Mouse (Mus musculus): ENCODE measurements at regions not wholly inside any gene's neighbourhood (a gene's known extent, or its start where the extent isn't known, plus 50 kb on each side); places are given as distances from the start of the nearest gene placed in this dataset.

GRCm38 (mm10) chr5:126328276-126328675 lies 796.7 kb downstream of the Tmem132b start:
- in situ Hi-C loops (cut with MboI; ENCODE audit: low pct_ligation_motif_present, low pct_unique_long_range_greater_than_20kb, low sequenced_read_pairs), result no loop called here
- H3K9me3 ChIP-seq (replicated peaks; ENCODE audit: low read length), result peaks cover 80% of the 10 kb centered on the region

GRCm38 (mm10) chr5:126335091-126335490 lies 803.5 kb downstream of the Tmem132b start:
- H3K4me3 ChIP-seq (replicated peaks in 1 of 3; ENCODE audit: low read depth in 2 of 3, low read length in 2 of 3, poor library complexity in 1 of 3), result no peak overlapping the region
- dilution Hi-C loops (cut with MboI; ENCODE audit: extremely low pct_ligation_motif_present, extremely low pct_unique_long_range_greater_than_20kb, low sequenced_read_pairs), result no loop called here

More at GRCm38 (mm10) chr5:126328276-126328675, 796.7 kb downstream of the Tmem132b start:
- Histone ChIP-seq H3K4me1 (ENCODE audit: control insufficient read depth in 1 of 2, insufficient read depth in 2 of 2) (no peaks in the 10 kb centered on the region), H3K27ac (ENCODE audit: insufficient read depth, low read depth) (no peak overlapping the region), H3K4me2 (ENCODE audit: insufficient read depth, low read depth, poor library complexity, severe bottlenecking) (no peak overlapping the region), H3K79me2 (replicated peaks; ENCODE audit: control insufficient read depth, extremely low read depth, insufficient read depth, poor library complexity, severe bottlenecking) (no peaks in the 10 kb centered on the region), H3K27me3 (replicated peaks) (no peaks in the 10 kb centered on the region), H3K4me3 (replicated peaks in 1 of 3; ENCODE audit: low read depth in 2 of 3, low read length in 2 of 3, poor library complexity in 1 of 3) (no peak overlapping the region), H3K36me3 (replicated peaks in 1 of 2; ENCODE audit: control insufficient read depth in 1 of 2, insufficient read depth in 1 of 2, low read length in 1 of 2) (no peaks in the 10 kb centered on the region), H3K9ac (ENCODE audit: insufficient read depth, low read depth) (no peak overlapping the region)
- TF ChIP-seq CHD1 (IDR thresholded peaks at IDR 0.05; ENCODE audit: low read depth, low read length) (no peak), MYC (IDR thresholded peaks at IDR 0.05; ENCODE audit: low read depth, low read length) (no peak), MEF2A (IDR thresholded peaks at IDR 0.05; ENCODE audit: borderline replicate concordance, low read depth, low read length) (no peak), MAFK (IDR thresholded peaks at IDR 0.05; ENCODE audit: insufficient replicate concordance, low read length) (no peak), POLR2A (IDR thresholded peaks at IDR 0.05; ENCODE audit: low read depth, low read length) (no peak), JUN (IDR thresholded peaks at IDR 0.05; ENCODE audit: insufficient read depth, low read depth, low read length) (no peak), ZNF384 (IDR thresholded peaks at IDR 0.05; ENCODE audit: low read depth, low read length) (no peak), HCFC1 (IDR thresholded peaks at IDR 0.05; ENCODE audit: low read depth, low read length) (no peak), ZMIZ1 (IDR thresholded peaks at IDR 0.05; ENCODE audit: low read depth, low read length) (no peak), RCOR1 (conservative IDR thresholded peaks at IDR 0.05; ENCODE audit: low read depth, low read length) (no peak), GABPA (IDR thresholded peaks at IDR 0.05; ENCODE audit: insufficient replicate concordance, low read depth, low read length) (no peak), UBTF (IDR thresholded peaks at IDR 0.05; ENCODE audit: low read depth, low read length) (no peak), MXI1 (IDR thresholded peaks at IDR 0.05; ENCODE audit: low read depth, low read length) (no peak)
- DNase-seq (ENCODE audit: extremely low read depth), result no peak
- dilution Hi-C loops (cut with MboI; ENCODE audit: extremely low pct_ligation_motif_present, extremely low pct_unique_long_range_greater_than_20kb, low sequenced_read_pairs), result no loop called here

More at GRCm38 (mm10) chr5:126335091-126335490, 803.5 kb downstream of the Tmem132b start:
- no peak overlapping the region for H3K27ac ChIP-seq (ENCODE audit: insufficient read depth, low read depth)
- H3K9me3 ChIP-seq (replicated peaks; ENCODE audit: low read length), result peaks cover 68% of the 10 kb centered on the region
- H3K36me3 ChIP-seq (replicated peaks in 1 of 2; ENCODE audit: control insufficient read depth in 1 of 2, insufficient read depth in 1 of 2, low read length in 1 of 2), result no peaks in the 10 kb centered on the region
- no peak overlapping the region for H3K4me2 ChIP-seq (ENCODE audit: insufficient read depth, low read depth, poor library complexity, severe bottlenecking)
- DNase-seq (ENCODE audit: extremely low read depth), result no peak
- in situ Hi-C loops (cut with MboI; ENCODE audit: low pct_ligation_motif_present, low pct_unique_long_range_greater_than_20kb, low sequenced_read_pairs), result no loop called here
- no peaks in the 10 kb centered on the region for H3K27me3 ChIP-seq (replicated peaks)
- H3K79me2 ChIP-seq (replicated peaks; ENCODE audit: control insufficient read depth, extremely low read depth, insufficient read depth, poor library complexity, severe bottlenecking), result no peaks in the 10 kb centered on the region
- no peaks in the 10 kb centered on the region for H3K4me1 ChIP-seq (ENCODE audit: control insufficient read depth in 1 of 2, insufficient read depth in 2 of 2)
- TF ChIP-seq MYC (IDR thresholded peaks at IDR 0.05; ENCODE audit: low read depth, low read length) (no peak), RAD21 (IDR thresholded peaks at IDR 0.05; ENCODE audit: low read depth, low read length) (no peak), NRF1 (IDR thresholded peaks at IDR 0.05; ENCODE audit: low read depth, low read length) (no peak), ZNF384 (IDR thresholded peaks at IDR 0.05; ENCODE audit: low read depth, low read length) (no peak), POLR2AphosphoS2 (IDR thresholded peaks at IDR 0.05; ENCODE audit: low read depth, low read length) (no peak), MEF2A (IDR thresholded peaks at IDR 0.05; ENCODE audit: borderline replicate concordance, low read depth, low read length) (no peak), CTCF (conservative IDR thresholded peaks at IDR 0.05 in 1 of 2, IDR thresholded peaks at IDR 0.05 in 1 of 2; ENCODE audit: low read depth in 2 of 2, low read length in 2 of 2) (no peak), E2F4 (IDR thresholded peaks at IDR 0.05; ENCODE audit: insufficient replicate concordance, low read depth, low read length) (no peak), EP300 (IDR thresholded peaks at IDR 0.05; ENCODE audit: low read length) (no peak), MXI1 (IDR thresholded peaks at IDR 0.05; ENCODE audit: low read depth, low read length) (no peak), TCF12 (IDR thresholded peaks at IDR 0.05; ENCODE audit: low read depth, low read length) (no peak), GABPA (IDR thresholded peaks at IDR 0.05; ENCODE audit: insufficient replicate concordance, low read depth, low read length) (no peak), PAX5 (IDR thresholded peaks at IDR 0.05; ENCODE audit: low read length) (no peak), NELFE (IDR thresholded peaks at IDR 0.05; ENCODE audit: low read depth, low read length) (no peak), ELF1 (IDR thresholded peaks at IDR 0.05; ENCODE audit: low read depth, low read length) (no peak), MAZ (IDR thresholded peaks at IDR 0.05; ENCODE audit: low read depth, low read length) (no peak), ZC3H11A (IDR thresholded peaks at IDR 0.05; ENCODE audit: low read depth, low read length) (no peak), SIN3A (IDR thresholded peaks at IDR 0.05; ENCODE audit: low read length) (no peak)
- no peak overlapping the region for H3K9ac ChIP-seq (ENCODE audit: insufficient read depth, low read depth)

Measured in CH12.LX (cell line).